Mouse (Mus musculus): ENCODE data around the gene Olfr455.

Olfr455 gene

DNA sequence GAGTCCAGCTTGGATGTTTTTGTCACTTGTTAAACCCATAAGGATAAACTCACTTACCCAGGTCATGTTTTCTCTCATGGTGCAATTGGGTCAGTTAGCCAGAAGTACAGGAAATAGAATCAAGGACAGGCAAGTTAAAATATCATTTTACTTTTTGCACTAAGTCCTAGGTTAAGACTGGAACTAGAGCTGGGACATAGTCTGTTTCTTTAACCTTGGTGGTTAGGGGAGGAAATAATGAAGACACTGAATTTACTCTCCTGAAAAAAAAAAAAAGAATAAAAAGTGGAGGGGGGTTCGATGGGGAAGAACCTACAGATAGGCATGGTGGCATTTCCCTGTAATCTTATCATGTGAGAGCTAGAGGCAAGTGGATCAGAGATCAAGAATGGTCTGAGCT is 60.3 kb downstream of the Olfr455 start, which contains the start of gene Olfr456:
Gene Olfr456, minus strand, starts transcription at position 101 of the 400 bp plus-strand sequence.
- DNase-seq (ENCODE audit: low spot score): no peak
